Mouse (Mus musculus): ENCODE results near the gene Tifab. TPM values are rescaled to one million over a fixed set of nuclear protein-coding genes. Genes with fewer than 3 reads are reported as not detected.

Gene Tifab
- polyA plus RNA-seq, 1 experiment from 2014 or later: 0.87 TPM

- Histone ChIP-seq H3K4me2 (replicated peaks) (no peak overlapping the region), H3K36me3 (no peaks in the 10 kb centered on the region), H3K9ac (replicated peaks) (no peak overlapping the region), H3K9me3 (no peaks in the 10 kb centered on the region), H3K4me3 (no peak overlapping the region), H3K4me1 (peaks cover 6% of the 10 kb centered on the region; the same call in 1 of the 2 replicates), H3K27ac (replicated peaks) (no peak overlapping the region), H3K27me3 (no peaks in the 10 kb centered on the region)
- 57% methylated on average over 5 of the region's 5 CpGs for WGBS
- ATAC-seq (replicated peaks): no peak
Observed at GRCm38 (mm10) chr13:56155048-56155447, 23.6 kb downstream of the Tifab start.

GRCm38 (mm10) chr13:56152773-56153460 lies 25.8 kb downstream of the Tifab start:
- no peaks in the 10 kb centered on the region for H3K9me3 ChIP-seq
- no peak overlapping the region for H3K27ac ChIP-seq (replicated peaks)
- H3K9ac ChIP-seq (replicated peaks): no peak overlapping the region
- 69% methylated on average over 7 of the region's 7 CpGs for WGBS
- ATAC-seq (replicated peaks): no peak
- no peak overlapping the region for H3K4me3 ChIP-seq
- H3K27me3 ChIP-seq: no peaks in the 10 kb centered on the region
- H3K4me1 ChIP-seq: peaks cover 6% of the 10 kb centered on the region; the same call in 1 of the 2 replicates
- H3K36me3 ChIP-seq: no peaks in the 10 kb centered on the region
- H3K4me2 ChIP-seq (replicated peaks): no peak overlapping the region

- 0 out of 2 replicates have a peak, but pooled peaks have one; percentile 11 for ATAC-seq (replicated peaks)
- H3K4me1 ChIP-seq: peaks cover 6% of the 10 kb centered on the region; the same call in 1 of the 2 replicates
- no peaks in the 10 kb centered on the region for H3K9me3 ChIP-seq
- WGBS: 50% methylated on average over 22 of the region's 22 CpGs
- no peaks in the 10 kb centered on the region for H3K27me3 ChIP-seq
- no peak overlapping the region for H3K4me3 ChIP-seq
- no peak overlapping the region for H3K27ac ChIP-seq (replicated peaks)
- no peak overlapping the region for H3K4me2 ChIP-seq (replicated peaks)
- no peak overlapping the region for H3K9ac ChIP-seq (replicated peaks)
- H3K36me3 ChIP-seq: no peaks in the 10 kb centered on the region
Observed at GRCm38 (mm10) chr13:56151404-56152226, 27.1 kb downstream of the Tifab start.

- H3K36me3 ChIP-seq: no peaks in the 10 kb centered on the region
- WGBS: 32% methylated on average over 3 of the region's 3 CpGs
- H3K9ac ChIP-seq (replicated peaks): no peak overlapping the region
- no peak overlapping the region for H3K4me3 ChIP-seq
- no peak overlapping the region for H3K4me2 ChIP-seq (replicated peaks)
- no peaks in the 10 kb centered on the region for H3K9me3 ChIP-seq
- ATAC-seq (replicated peaks): no peak
- no peak overlapping the region for H3K27ac ChIP-seq (replicated peaks)
- H3K4me1 ChIP-seq: no peaks in the 10 kb centered on the region
- H3K27me3 ChIP-seq: no peaks in the 10 kb centered on the region
Observed at GRCm38 (mm10) chr13:56145523-56145922, 33.2 kb downstream of the Tifab start.

GRCm38 (mm10) chr13:56144021-56144420 lies 34.7 kb downstream of the Tifab start:
- no peak for ATAC-seq (replicated peaks)
- H3K9me3 ChIP-seq: no peaks in the 10 kb centered on the region
- no peaks in the 10 kb centered on the region for H3K27me3 ChIP-seq
- no peaks in the 10 kb centered on the region for H3K4me1 ChIP-seq
- H3K9ac ChIP-seq (replicated peaks): no peak overlapping the region
- WGBS: 50% methylated on average over 2 of the region's 2 CpGs
- H3K36me3 ChIP-seq: no peaks in the 10 kb centered on the region
- H3K4me2 ChIP-seq (replicated peaks): no peak overlapping the region
- no peak overlapping the region for H3K4me3 ChIP-seq
- H3K27ac ChIP-seq (replicated peaks): no peak overlapping the region

- H3K4me3 ChIP-seq: no peak overlapping the region
- H3K9me3 ChIP-seq: no peaks in the 10 kb centered on the region
- WGBS: 3% methylated on average over 7 of the region's 7 CpGs
Observed at GRCm38 (mm10) chr13:56143151-56143513, 35.6 kb downstream of the Tifab start.

GRCm38 (mm10) chr13:56142382-56143150 lies 36.1 kb downstream of the Tifab start:
- Histone ChIP-seq H3K9ac (replicated peaks) (no peak overlapping the region), H3K4me1 (no peaks in the 10 kb centered on the region), H3K36me3 (no peaks in the 10 kb centered on the region), H3K27me3 (0 out of 2 replicates have a peak, but pooled peaks cover 2% of the 10 kb centered on the region), H3K27ac (replicated peaks) (no peak overlapping the region), H3K4me3 (no peak overlapping the region), H3K9me3 (no peaks in the 10 kb centered on the region), H3K4me2 (replicated peaks) (no peak overlapping the region)
- no peak for ATAC-seq (replicated peaks)
- 25% methylated on average over 10 of the region's 11 CpGs for WGBS

More at GRCm38 (mm10) chr13:56143151-56143513, 35.6 kb downstream of the Tifab start:
- no peaks in the 10 kb centered on the region for H3K36me3 ChIP-seq
- ATAC-seq (replicated peaks): no peak
- H3K27me3 ChIP-seq: 0 out of 2 replicates have a peak, but pooled peaks cover 2% of the 10 kb centered on the region
- no peak overlapping the region for H3K9ac ChIP-seq (replicated peaks)
- H3K27ac ChIP-seq (replicated peaks): no peak overlapping the region
- no peak overlapping the region for H3K4me2 ChIP-seq (replicated peaks)
- no peaks in the 10 kb centered on the region for H3K4me1 ChIP-seq

- no peak overlapping the region for H3K4me2 ChIP-seq (replicated peaks)
- no peak for ATAC-seq (replicated peaks)
- H3K4me3 ChIP-seq: no peak overlapping the region
- no peaks in the 10 kb centered on the region for H3K36me3 ChIP-seq
- H3K9me3 ChIP-seq: no peaks in the 10 kb centered on the region
- peaks cover 10% of the 10 kb centered on the region for H3K4me1 ChIP-seq
- 72% methylated on average over 6 of the region's 6 CpGs for WGBS
- H3K27ac ChIP-seq (replicated peaks): no peak overlapping the region
- no peak overlapping the region for H3K9ac ChIP-seq (replicated peaks)
- H3K27me3 ChIP-seq: 0 out of 2 replicates have a peak, but pooled peaks cover 2% of the 10 kb centered on the region
Observed at GRCm38 (mm10) chr13:56139167-56139751, 39.4 kb downstream of the Tifab start.

GRCm38 (mm10) chr13:56136200-56136599 lies 42.5 kb downstream of the Tifab start, which contains the start of gene H2afy:
Gene H2afy, minus strand, starts transcription at chr13:56136361.
- H3K4me3 ChIP-seq: peak within 1 kb of the TSS; percentile 99
- peak within 1 kb of the TSS; percentile 96 for H3K9ac ChIP-seq (replicated peaks)
- H3K4me1 ChIP-seq: peaks cover 25% of the 10 kb centered on the region
- no peaks in the 10 kb centered on the region for H3K9me3 ChIP-seq
- ATAC-seq (replicated peaks): no peak
- 81% methylated on average over 2 of the region's 2 CpGs for WGBS
- H3K36me3 ChIP-seq: no peaks in the 10 kb centered on the region
- H3K27me3 ChIP-seq: 0 out of 2 replicates have a peak, but pooled peaks cover 2% of the 10 kb centered on the region
- peak within 1 kb of the TSS; percentile 80 for H3K4me2 ChIP-seq (replicated peaks)
- H3K27ac ChIP-seq (replicated peaks): peak within 1 kb of the TSS; percentile 85

- Histone ChIP-seq H3K9ac (replicated peaks) (peak overlapping the region; percentile 96), H3K9me3 (no peaks in the 10 kb centered on the region), H3K4me3 (peak overlapping the region; percentile 99), H3K4me1 (peaks cover 25% of the 10 kb centered on the region), H3K27me3 (0 out of 2 replicates have a peak, but pooled peaks cover 2% of the 10 kb centered on the region), H3K4me2 (replicated peaks) (peak overlapping the region; percentile 80), H3K27ac (replicated peaks) (peak overlapping the region; percentile 85), H3K36me3 (no peaks in the 10 kb centered on the region)
- ATAC-seq (replicated peaks): peak; percentile 85
- WGBS: 1% methylated on average over 77 of the region's 89 CpGs
Observed at GRCm38 (mm10) chr13:56135231-56136052, 43.2 kb downstream of the Tifab start.

All from forebrain, embryonic 15.5 days (tissue).